Mouse (Mus musculus) thymus, adult 2 months (tissue): ENCODE results near the gene Sbk2. TPM values are rescaled to one million over a fixed set of nuclear protein-coding genes. Genes with fewer than 3 reads are reported as not detected.

ENCODE experiments used
- DNase-seq: peaks from one replicate; pipeline ENCODE4 v3.0.0; 2021
- H3K27ac ChIP-seq: fragments of 200-500 bp; 2 replicates; pipeline ENCODE4 v1.5.1; 2012; ENCODE audit warnings: low read length, control low read depth; ENCODE audit not compliant: control insufficient read depth, insufficient read depth
- H3K27me3 ChIP-seq: fragments of 200-500 bp; 2 replicates; pipeline ENCODE4 v1.6.1; 2012; ENCODE audit warnings: mild to moderate bottlenecking, low read length, moderate library complexity, mixed read lengths; ENCODE audit not compliant: control insufficient read depth, insufficient read depth
- H3K36me3 ChIP-seq: fragments of 200-500 bp; 2 replicates; pipeline ENCODE4 v1.6.1; 2012; ENCODE audit warnings: mild to moderate bottlenecking, low read length, moderate library complexity; ENCODE audit not compliant: control insufficient read depth, insufficient read depth
- H3K4me1 ChIP-seq: fragments of 200-500 bp; replicated peaks from 2 replicates; pipeline ENCODE4 v1.6.1; 2012; ENCODE audit warnings: low read length; ENCODE audit not compliant: control insufficient read depth, insufficient read depth
- H3K4me3 ChIP-seq: fragments of 200-500 bp; 2 replicates; pipeline ENCODE4 v1.5.1; 2012; ENCODE audit warnings: mild to moderate bottlenecking, low read length, control low read depth, moderate library complexity; ENCODE audit not compliant: control insufficient read depth, insufficient read depth
- CTCF ChIP-seq: fragments of 200-500 bp; IDR thresholded peaks from 2 replicates; pipeline ENCODE4 v1.5.1; 2012; ENCODE audit warnings: mild to moderate bottlenecking, control low read depth, low read length, moderate library complexity, borderline replicate concordance; ENCODE audit not compliant: control insufficient read depth, poor library complexity, insufficient read depth; ENCODE audit errors: extremely low read depth
- POLR2A ChIP-seq: fragments of 200-500 bp; IDR thresholded peaks from 2 replicates; pipeline ENCODE4 v1.6.1; 2012; ENCODE audit warnings: mild to moderate bottlenecking, low read length, control low read depth, moderate library complexity; ENCODE audit not compliant: control insufficient read depth, poor library complexity, insufficient read depth; ENCODE audit errors: extremely low read depth
- WGBS: fragments of 180-500 bp; shearing (Covaris S2); methylation state at CpG from one replicate; pipeline ENCODE4 v1.1.7; 2018; 5-methylcytosine and 5-hydroxymethylcytosine counted together
- polyA plus RNA-seq: library from polyadenylated mRNA; depleted of rRNA; stranded (reverse); fragments of >200 nt; gene quantifications from 2 replicates; pipeline ENCODE4 v1.2.3, GENCODE M21; 2012

Gene Sbk2
- polyA plus RNA-seq, 1 experiment: 5.4 TPM

DNA sequence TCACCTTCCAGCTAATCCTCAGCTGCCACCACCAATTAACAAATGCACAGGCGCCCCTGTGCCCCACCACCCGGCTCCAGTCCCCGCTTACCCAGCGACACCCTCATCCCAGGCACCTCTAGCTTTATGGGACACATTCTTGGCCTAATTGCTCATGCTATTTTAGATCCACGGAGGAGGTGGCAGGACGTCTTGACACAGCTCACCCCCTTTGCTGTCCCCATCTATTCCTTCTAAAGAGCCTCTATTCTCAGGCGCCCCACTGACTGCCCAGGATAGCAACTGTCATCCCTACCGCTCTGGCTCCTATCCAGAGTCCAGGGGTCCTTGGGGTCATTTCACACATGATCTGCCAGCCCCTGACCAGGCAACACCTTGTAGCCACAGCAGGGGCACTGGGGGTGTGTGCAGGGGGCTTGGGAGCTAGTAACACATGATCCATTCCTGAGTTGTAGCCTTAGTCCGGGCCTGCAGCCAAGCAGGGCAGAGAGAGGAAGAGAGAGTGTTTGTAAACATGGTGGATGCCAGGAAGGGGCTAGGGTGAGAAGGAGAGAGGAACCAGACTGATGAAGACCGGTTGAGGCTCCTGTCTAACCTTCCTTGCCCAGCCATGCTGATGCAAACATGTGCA, 10.3 kb downstream of the Sbk2 start:
- no peak for DNase-seq
- Histone ChIP-seq H3K4me1 (no peaks in the 10 kb centered on the region; the same call in 1 of the 2 replicates), H3K27me3 (no peaks in the 10 kb centered on the region), H3K27ac (no peak overlapping the region), H3K36me3 (no peaks in the 10 kb centered on the region), H3K4me3 (no peak overlapping the region)
- 82% methylated on average over 10 of the region's 10 CpGs for WGBS
- no peak for TF ChIP-seq CTCF
- no peak for TF ChIP-seq POLR2A

DNA sequence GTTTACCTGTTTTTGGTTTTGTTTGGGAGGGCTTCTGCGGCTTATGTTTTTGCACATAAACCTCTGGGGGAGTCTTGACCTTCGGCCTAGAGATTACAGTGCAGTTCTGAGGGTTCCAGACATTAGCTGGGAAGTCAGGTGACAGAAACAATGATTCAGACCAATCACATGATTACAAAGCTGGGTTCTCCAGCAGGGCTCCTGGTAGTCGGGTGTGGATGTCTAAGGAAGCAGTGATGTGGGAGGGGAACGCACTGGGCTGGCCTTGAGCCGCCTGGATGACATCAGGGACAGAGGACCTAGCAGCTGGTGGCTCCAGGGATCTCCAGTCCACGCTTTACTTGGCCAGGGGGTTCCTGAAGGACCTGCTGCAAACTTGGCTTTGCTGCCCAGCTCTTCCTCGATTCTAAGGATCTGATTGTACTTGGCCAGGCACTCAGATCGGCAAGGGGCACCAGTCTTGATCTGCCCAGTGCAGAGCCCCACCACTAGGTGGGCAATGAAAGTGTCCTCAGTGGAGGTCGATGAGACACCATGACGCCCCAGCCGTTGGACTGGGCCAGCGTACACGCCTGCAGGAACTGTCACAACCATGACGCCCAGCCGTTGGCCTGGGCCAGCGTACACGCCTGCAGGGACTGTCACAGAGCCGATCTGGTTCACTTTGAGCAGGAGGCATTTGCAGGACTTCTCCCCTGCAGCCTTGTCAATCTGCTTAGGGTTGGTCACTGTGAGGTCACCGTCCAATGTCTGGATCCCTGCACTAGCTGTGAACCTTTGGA, 13.5 kb downstream of the Sbk2 start:
- no peaks in the 10 kb centered on the region for H3K27me3 ChIP-seq
- no peak for DNase-seq
- no peak overlapping the region for H3K27ac ChIP-seq
- H3K36me3 ChIP-seq: no peaks in the 10 kb centered on the region
- peaks cover 4% of the 10 kb centered on the region for H3K4me1 ChIP-seq
- no peak overlapping the region for H3K4me3 ChIP-seq
- no peak for TF ChIP-seq POLR2A
- no peak for TF ChIP-seq CTCF
- WGBS: 91% methylated on average over 19 of the region's 19 CpGs

GRCm38 (mm10) chr7:4948386-4948785, 15.8 kb downstream of the Sbk2 start:
- WGBS: 23% methylated on average over 6 of the region's 6 CpGs
- no peaks in the 10 kb centered on the region for H3K27me3 ChIP-seq
- no peak for TF ChIP-seq CTCF
- peaks cover 7% of the 10 kb centered on the region for H3K4me1 ChIP-seq
- no peak overlapping the region for H3K4me3 ChIP-seq
- DNase-seq: no peak
- H3K36me3 ChIP-seq: no peaks in the 10 kb centered on the region
- H3K27ac ChIP-seq: no peak overlapping the region

GRCm38 (mm10) chr7:4947855-4948254, 16.4 kb downstream of the Sbk2 start:
- 89% methylated on average over 2 of the region's 2 CpGs for WGBS
- TF ChIP-seq CTCF (no peak), POLR2A (no peak)
- H3K27ac ChIP-seq: peak overlapping the region; percentile 27; the same call in 1 of the 2 replicates
- H3K27me3 ChIP-seq: no peaks in the 10 kb centered on the region
- DNase-seq: no peak
- H3K4me1 ChIP-seq: peaks cover 8% of the 10 kb centered on the region
- no peaks in the 10 kb centered on the region for H3K36me3 ChIP-seq
- H3K4me3 ChIP-seq: no peak overlapping the region

GRCm38 (mm10) chr7:4943223-4943815, 20.9 kb downstream of the Sbk2 start:
- TF ChIP-seq CTCF (peak; percentile 88), POLR2A (no peak)
- Histone ChIP-seq H3K27me3 (no peaks in the 10 kb centered on the region), H3K27ac (no peak overlapping the region), H3K4me3 (peak overlapping the region; percentile 44), H3K36me3 (no peaks in the 10 kb centered on the region), H3K4me1 (peaks cover 8% of the 10 kb centered on the region)
- peak; percentile 93 for DNase-seq
- WGBS: 8% methylated on average over 15 of the region's 15 CpGs

DNA sequence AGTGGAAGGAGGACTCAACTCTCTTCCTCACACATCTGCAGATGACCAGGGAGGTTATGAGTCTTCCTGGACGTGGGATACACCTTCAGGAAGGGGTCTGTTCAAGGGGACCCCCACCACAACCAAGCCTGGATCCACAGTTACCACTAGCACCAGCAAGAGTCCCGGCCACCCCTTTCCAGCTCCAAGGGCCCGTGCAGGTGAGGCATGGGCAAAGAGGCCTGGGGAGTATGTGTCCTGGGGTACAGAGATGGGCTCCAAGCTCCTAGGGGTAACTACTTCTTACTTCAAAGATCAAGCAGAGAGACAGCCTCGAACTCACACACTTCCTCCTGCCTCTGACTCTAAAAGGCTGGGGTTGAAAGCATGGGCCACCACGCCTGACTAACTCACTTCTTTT, 21.5 kb downstream of the Sbk2 start:
- H3K27ac ChIP-seq: no peak overlapping the region
- H3K36me3 ChIP-seq: no peaks in the 10 kb centered on the region
- TF ChIP-seq POLR2A: no peak
- TF ChIP-seq CTCF: no peak
- H3K4me3 ChIP-seq: no peak overlapping the region
- no peaks in the 10 kb centered on the region for H3K27me3 ChIP-seq
- peaks cover 5% of the 10 kb centered on the region for H3K4me1 ChIP-seq
- 54% methylated on average over 5 of the region's 5 CpGs for WGBS
- DNase-seq: no peak
